Mouse (Mus musculus) ZHBTc4 (cell line): ENCODE measurements around the gene Limk2.

Experiments used
- DNase-seq: peaks from one replicate; pipeline ENCODE4 v3.0.0-alpha.2; 2011; ENCODE audit warnings: low read depth, low spot score

Limk2 gene

DNA sequence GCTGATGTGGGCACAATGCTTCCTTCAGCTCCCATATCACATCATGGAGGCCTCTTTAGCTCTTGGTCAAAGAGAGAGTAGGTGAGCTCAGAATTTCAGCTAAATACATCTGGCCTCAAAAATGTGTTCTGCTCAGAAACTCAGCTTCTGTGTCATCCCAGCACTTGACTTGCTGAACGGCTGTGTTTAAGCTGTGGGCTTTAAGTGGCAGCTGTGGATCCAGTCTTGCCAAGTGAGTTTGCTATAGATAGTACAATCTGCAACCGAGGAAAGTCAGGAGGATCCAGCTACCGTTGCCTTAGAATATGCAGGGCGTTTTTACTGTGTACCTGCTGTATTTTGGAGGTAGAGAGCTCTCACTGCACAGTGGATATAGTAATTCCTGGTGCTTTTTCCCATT lies 106.6 kb downstream of the Limk2 start:
- DNase-seq, result no peak

DNA sequence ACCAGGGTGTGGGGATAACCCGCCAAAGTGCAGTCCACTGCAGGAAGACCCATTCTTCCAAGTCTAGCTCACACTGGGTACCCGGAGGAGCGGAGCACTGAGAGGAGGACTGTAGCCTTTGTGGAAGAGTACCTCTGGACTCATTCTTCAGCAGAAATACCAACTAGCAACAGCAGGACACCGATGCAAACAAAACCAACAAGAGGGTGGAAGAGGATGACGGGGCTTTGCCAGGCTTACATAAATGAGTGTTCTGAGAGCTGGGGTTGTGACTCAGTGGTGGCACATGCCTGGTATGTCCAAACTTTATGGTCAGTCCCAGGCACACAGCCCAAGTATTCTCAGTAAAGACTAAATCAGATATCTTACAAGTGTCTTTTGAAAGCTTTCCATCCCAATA lies 107.9 kb downstream of the Limk2 start:
- DNase-seq, result no peak

DNA sequence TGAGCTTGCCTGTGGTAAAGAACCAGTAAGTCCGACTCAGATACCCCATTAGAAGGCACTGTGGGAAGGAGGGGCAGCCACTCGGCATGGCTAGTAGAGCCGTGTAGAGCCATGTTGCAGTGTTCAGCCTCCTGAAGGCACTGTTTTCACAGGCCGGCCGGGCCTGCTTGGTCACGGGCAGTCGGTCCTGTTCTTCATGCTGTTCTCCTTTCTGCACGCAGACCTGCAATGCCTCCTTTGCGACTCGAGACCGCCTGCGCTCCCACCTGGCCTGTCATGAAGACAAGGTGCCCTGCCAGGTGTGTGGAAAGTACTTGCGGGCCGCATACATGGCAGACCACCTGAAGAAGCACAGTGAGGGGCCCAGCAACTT lies 110.2 kb downstream of the Limk2 start:
- DNase-seq, result no peak

DNA sequence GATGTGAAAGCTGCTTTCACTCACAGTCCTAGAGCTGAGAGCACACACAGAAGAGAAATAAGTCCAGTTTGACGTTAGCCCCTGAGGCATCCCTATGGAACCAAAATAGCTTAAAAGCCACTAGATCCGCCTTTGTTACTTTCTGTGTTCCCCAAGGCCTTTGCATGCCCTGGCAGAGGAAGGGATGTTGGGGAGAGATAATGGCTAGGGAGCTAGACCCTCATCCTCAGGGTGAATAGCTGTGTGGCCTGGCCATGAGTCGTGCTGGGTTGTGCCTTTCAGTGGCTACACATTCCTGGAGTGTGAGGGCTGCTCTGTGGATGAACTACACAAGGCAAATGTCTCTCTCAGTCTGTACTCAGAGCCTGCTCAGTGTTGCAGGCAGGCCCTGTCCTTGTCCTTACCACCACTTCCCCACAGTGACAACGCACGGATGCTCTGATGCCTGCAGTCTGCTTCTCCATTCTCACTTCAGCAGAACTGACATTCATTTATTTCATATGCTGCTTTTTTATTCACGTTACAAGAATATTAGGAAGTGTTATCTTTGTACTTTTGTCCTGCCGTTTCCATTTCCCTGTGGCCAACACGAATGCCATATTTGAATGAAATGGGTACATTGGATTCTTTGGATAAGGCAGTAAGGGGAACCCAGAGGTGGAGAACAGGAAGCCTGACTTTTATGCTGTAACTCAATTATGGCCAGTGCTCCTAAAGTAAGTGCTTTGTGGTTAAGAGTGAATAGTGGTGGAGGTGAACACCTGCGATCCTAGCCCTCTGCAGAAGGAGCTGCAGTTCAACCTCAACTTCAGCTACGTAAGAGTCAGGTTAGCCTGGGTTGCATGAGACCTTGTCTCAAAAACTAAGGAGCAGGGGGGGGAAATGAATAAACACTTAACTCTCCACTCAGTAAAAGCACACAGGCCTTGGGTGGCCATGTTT lies 110.8 kb downstream of the Limk2 start:
- DNase-seq, result no peak

DNA sequence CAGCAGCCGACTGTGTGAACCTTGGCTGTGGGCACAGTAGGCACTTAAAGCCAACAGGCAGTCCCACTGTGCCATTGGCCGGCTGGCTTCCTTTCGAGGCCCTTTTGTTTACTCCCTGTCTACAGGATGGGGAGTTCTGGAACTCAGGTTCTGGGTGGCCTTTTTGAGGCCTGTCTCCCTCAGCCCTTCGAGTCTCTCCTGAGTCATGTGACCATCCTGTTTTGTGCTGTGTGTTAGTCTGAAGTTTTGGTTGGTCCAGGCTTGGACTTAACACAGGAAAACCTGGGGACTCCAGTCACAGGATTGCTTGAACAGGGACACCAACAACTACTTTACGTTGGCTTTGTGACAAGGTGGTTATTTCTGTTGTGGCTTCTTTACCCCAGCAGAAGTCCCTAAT lies 112.9 kb downstream of the Limk2 start:
- DNase-seq, result no peak

DNA sequence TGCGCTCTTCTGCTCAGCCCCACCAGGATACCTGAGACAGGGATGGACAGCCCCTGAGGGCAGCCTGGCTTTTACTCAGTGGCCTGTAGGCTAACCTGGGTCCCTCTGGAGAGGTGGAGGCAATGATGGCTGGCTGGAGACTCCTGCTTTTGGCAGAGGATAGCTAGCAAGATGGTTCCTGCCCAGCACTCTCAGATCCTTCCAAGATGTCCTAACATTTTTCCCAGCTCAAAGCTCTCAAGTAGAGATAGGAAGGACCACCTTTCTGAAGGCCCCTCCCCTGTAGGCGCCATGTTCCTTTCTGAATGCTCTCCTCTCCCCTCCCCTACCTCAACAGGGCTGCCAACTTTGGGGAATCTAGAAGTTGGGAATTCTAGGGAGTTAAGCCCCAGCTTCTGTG lies 114.3 kb downstream of the Limk2 start:
- no peak for DNase-seq
